ENCODE assay signal across 12 mouse cellular contexts in genomic region chr11:17686806-17687205, GRCm38 (mm10).
A peak's percentile ranks its signal among the peaks of the same experiment; 100 is the strongest.
DNase-seq lines count a peak whose midpoint lies in the region; ATAC-seq and TF ChIP-seq lines count a peak whose summit lies in the region.
"Had no signal": no experiment of that assay in that cellular context is flagged by ENCODE, and none has a peak within 500 bp of the region (broad histone marks: within the 10 kb centered on the region; RNA-seq: fewer than 3 reads in every experiment).

No protein-coding gene starts in this region.

- no peaks in the 10 kb centered on the region for H3K36me3 ChIP-seq in hindbrain, embryonic 13.5 days
- no peaks in the 10 kb centered on the region for H3K36me3 ChIP-seq in hindbrain, embryonic 10.5 days
- no peaks in the 10 kb centered on the region for H3K36me3 ChIP-seq in forebrain, postnatal 0 days (ENCODE audit: insufficient read depth)
- H3K36me3 ChIP-seq in liver, postnatal 0 days (replicated peaks; ENCODE audit: insufficient read depth, low read length) = no peaks in the 10 kb centered on the region
- H3K36me3 ChIP-seq: midbrain, embryonic 15.5 days had no signal

- no peaks in the 10 kb centered on the region for H3K27me3 ChIP-seq in hindbrain, embryonic 13.5 days
- H3K27me3 ChIP-seq in hindbrain, embryonic 10.5 days (ENCODE audit: insufficient read depth, poor library complexity, severe bottlenecking) = no peaks in the 10 kb centered on the region
- H3K27me3 ChIP-seq in forebrain, postnatal 0 days (ENCODE audit: insufficient read depth, low read length) = no peaks in the 10 kb centered on the region
- no peaks in the 10 kb centered on the region for H3K27me3 ChIP-seq in liver, postnatal 0 days (ENCODE audit: insufficient read depth, low read length)
- H3K27me3 ChIP-seq: midbrain, embryonic 15.5 days had no signal

- peak; percentile 30 to 33 for DNase-seq in cerebellum, postnatal 10 days
- DNase-seq in cerebellum, postnatal 25 days = no peak
- DNase-seq in hindbrain, embryonic 10.5 days (ENCODE audit: low spot score) = no peak
- peak; percentile 6 for DNase-seq in 3134 (ENCODE audit: extremely low read depth, insufficient read length, low spot score)
- no peak for DNase-seq in forebrain, postnatal 0 days
- DNase-seq in liver, postnatal 0 days = no peak
- no peak for DNase-seq in left cerebral cortex, adult 9 months (ENCODE audit: low spot score in 2 of 2)
- DNase-seq: B cell, adult 2 months; lung, adult 18-20 months had no signal

- no peak for ATAC-seq in hindbrain, embryonic 13.5 days (ENCODE audit: low FRiP score)
- peak; percentile 12; the same call in 1 of the 2 replicates for ATAC-seq in forebrain, postnatal 0 days
- ATAC-seq in liver, postnatal 0 days = no peak
- ATAC-seq: intestine, postnatal 0 days; midbrain, embryonic 15.5 days had no signal

- TF ChIP-seq EP300 in liver, postnatal 0 days (IDR thresholded peaks at IDR 0.05; ENCODE audit: low read depth) = no peak

- no peak for TF ChIP-seq CTCF in forebrain, postnatal 0 days (IDR thresholded peaks at IDR 0.05; ENCODE audit: low read depth)
- TF ChIP-seq CTCF in liver, postnatal 0 days (IDR thresholded peaks at IDR 0.05; ENCODE audit: low read depth) = no peak

- H3K4me3 ChIP-seq in hindbrain, embryonic 13.5 days = no peak overlapping the region
- H3K4me3 ChIP-seq in hindbrain, embryonic 10.5 days = no peak overlapping the region
- H3K4me3 ChIP-seq in forebrain, postnatal 0 days (ENCODE audit: low read depth, low read length) = no peak overlapping the region
- H3K4me3 ChIP-seq in liver, postnatal 0 days (ENCODE audit: low read depth, low read length) = no peak overlapping the region
- H3K4me3 ChIP-seq: midbrain, embryonic 15.5 days had no signal

- 0 out of 2 replicates have a peak overlapping the region, but pooled peaks have one; percentile 30 for H3K27ac ChIP-seq in hindbrain, embryonic 13.5 days
- no peak overlapping the region for H3K27ac ChIP-seq in hindbrain, embryonic 10.5 days
- 0 out of 2 replicates have a peak overlapping the region, but pooled peaks have one; percentile 30 for H3K27ac ChIP-seq in forebrain, postnatal 0 days (ENCODE audit: low read depth, low read length)
- H3K27ac ChIP-seq in liver, postnatal 0 days (ENCODE audit: low read depth) = no peak overlapping the region
- H3K27ac ChIP-seq: midbrain, embryonic 15.5 days had no signal

- H3K4me1 ChIP-seq in hindbrain, embryonic 13.5 days (replicated peaks) = peaks cover 7% of the 10 kb centered on the region
- H3K4me1 ChIP-seq in hindbrain, embryonic 10.5 days (replicated peaks) = no peaks in the 10 kb centered on the region
- H3K4me1 ChIP-seq in forebrain, postnatal 0 days (ENCODE audit: insufficient read depth) = no peaks in the 10 kb centered on the region
- H3K4me1 ChIP-seq in liver, postnatal 0 days (ENCODE audit: insufficient read depth) = no peaks in the 10 kb centered on the region
- H3K4me1 ChIP-seq: midbrain, embryonic 15.5 days had no signal

- peaks cover 5% of the 10 kb centered on the region; the same call in 1 of the 2 replicates for H3K9me3 ChIP-seq in hindbrain, embryonic 13.5 days
- 0 out of 2 replicates have a peak, but pooled peaks cover 3% of the 10 kb centered on the region for H3K9me3 ChIP-seq in hindbrain, embryonic 10.5 days
- H3K9me3 ChIP-seq in forebrain, postnatal 0 days (ENCODE audit: low read length) = no peaks in the 10 kb centered on the region
- H3K9me3 ChIP-seq in liver, postnatal 0 days (ENCODE audit: low read length) = no peaks in the 10 kb centered on the region

- no peak overlapping the region for H3K4me2 ChIP-seq in hindbrain, embryonic 13.5 days
- no peak overlapping the region for H3K4me2 ChIP-seq in forebrain, postnatal 0 days (ENCODE audit: low read depth)
- no peak overlapping the region for H3K4me2 ChIP-seq in liver, postnatal 0 days (ENCODE audit: low read depth, low read length)
- H3K4me2 ChIP-seq: midbrain, embryonic 15.5 days had no signal

- H3K9ac ChIP-seq in hindbrain, embryonic 13.5 days = no peak overlapping the region
- no peak overlapping the region for H3K9ac ChIP-seq in forebrain, postnatal 0 days
- H3K9ac ChIP-seq in liver, postnatal 0 days (replicated peaks) = no peak overlapping the region
- H3K9ac ChIP-seq: midbrain, embryonic 15.5 days had no signal

- 73% methylated on average over 2 of the region's 2 CpGs for WGBS in hindbrain, embryonic 13.5 days
- WGBS in hindbrain, embryonic 10.5 days = 78% methylated on average over 2 of the region's 2 CpGs
- 29% methylated on average over 2 of the region's 2 CpGs for WGBS in forebrain, postnatal 0 days
- WGBS in liver, postnatal 0 days (ENCODE audit: insufficient replicate concordance) = 45% methylated on average over 2 of the region's 2 CpGs

Comparison
In these comparisons a context has a peak if more than half of its experiments do, and no peak if none do; other contexts are left out.
1. DNase-seq: peak in cerebellum, postnatal 10 days (2 of 2) and 3134 (single experiment); none in cerebellum, postnatal 25 days (0 of 2), hindbrain, embryonic 10.5 days (single experiment), forebrain, postnatal 0 days (single experiment), liver, postnatal 0 days (single experiment) and left cerebral cortex, adult 9 months (0 of 2).
2. H3K27ac ChIP-seq: peak in hindbrain, embryonic 13.5 days (single experiment) and forebrain, postnatal 0 days (single experiment); none in hindbrain, embryonic 10.5 days (single experiment) and liver, postnatal 0 days (single experiment).